Mouse (Mus musculus) neural tube, embryonic 13.5 days (tissue): ENCODE measurements around the gene Iqgap2. TPM values are rescaled to one million over a fixed set of nuclear protein-coding genes. Genes with fewer than 3 reads are reported as not detected.

Experiments
- ATAC-seq: fragments of 200-750 bp; cut with Nextera tagmentation; 2 replicates; pipeline ENCODE4 v1.8.0; 2017; ENCODE audit warnings: low read depth, mild to moderate bottlenecking, moderate TSS enrichment, moderate library complexity
- H3K27ac ChIP-seq: fragments of 300-500 bp; sonication (generic); replicated peaks from 2 replicates; pipeline ENCODE4 v1.5.1; 2015; ENCODE audit warnings: moderate library complexity, mild to moderate bottlenecking, inconsistent platforms
- H3K27me3 ChIP-seq: fragments of 300-500 bp; sonication (generic); 2 replicates; pipeline ENCODE4 v1.6.1; 2015; ENCODE audit warnings: mild to moderate bottlenecking, inconsistent platforms
- H3K36me3 ChIP-seq: fragments of 300-500 bp; sonication (generic); 2 replicates; pipeline ENCODE4 v1.6.1; 2015; ENCODE audit warnings: mild to moderate bottlenecking, inconsistent platforms
- H3K4me1 ChIP-seq: fragments of 300-500 bp; sonication (generic); replicated peaks from 2 replicates; pipeline ENCODE4 v1.6.1; 2015; ENCODE audit warnings: inconsistent platforms
- H3K4me2 ChIP-seq: fragments of 300-500 bp; sonication (generic); 2 replicates; pipeline ENCODE4 v1.6.1; 2015; ENCODE audit warnings: inconsistent platforms, mild to moderate bottlenecking, moderate library complexity
- H3K4me3 ChIP-seq: fragments of 300-500 bp; sonication (generic); 2 replicates; pipeline ENCODE4 v1.5.1; 2015; ENCODE audit warnings: mild to moderate bottlenecking, inconsistent platforms
- H3K9ac ChIP-seq: fragments of 300-500 bp; sonication (generic); 2 replicates; pipeline ENCODE4 v1.6.1; 2015; ENCODE audit warnings: moderate library complexity, mild to moderate bottlenecking, inconsistent platforms
- H3K9me3 ChIP-seq: fragments of 300-500 bp; sonication (generic); 2 replicates; pipeline ENCODE4 v1.6.1; 2016; ENCODE audit warnings: inconsistent platforms
- WGBS: fragments of 180-500 bp; shearing (Covaris S2); methylation state at CpG from one replicate; pipeline ENCODE4 v1.1.7; 2015; 5-methylcytosine and 5-hydroxymethylcytosine counted together
- polyA plus RNA-seq: library from polyadenylated mRNA; unstranded; fragments of >200 nt; fragmentation: Nextera tagmentation; extraction: Ambion mirVana; gene quantifications from 2 replicates; pipeline ENCODE4 v1.2.1, GENCODE M21; 2015

Iqgap2 gene
- polyA plus RNA-seq, 1 experiment from 2014 or later, result 2.7 TPM

- Histone ChIP-seq H3K27me3 (no peaks in the 10 kb centered on the region), H3K4me3 (no peak overlapping the region)
These were observed 257.3 kb downstream of the Iqgap2 start for GRCm38 (mm10) chr13:95634451-95634850.

GRCm38 (mm10) chr13:95633384-95633783 lies 258.3 kb downstream of the Iqgap2 start:
- Histone ChIP-seq H3K27me3 (no peaks in the 10 kb centered on the region), H3K27ac (no peak overlapping the region), H3K4me2 (no peak overlapping the region), H3K9ac (no peak overlapping the region), H3K9me3 (no peaks in the 10 kb centered on the region), H3K4me3 (no peak overlapping the region), H3K4me1 (peaks cover 9% of the 10 kb centered on the region; the same call in 1 of the 2 replicates), H3K36me3 (no peaks in the 10 kb centered on the region)
- ATAC-seq, result no peak
- WGBS, result 75% methylated on average over 2 of the region's 2 CpGs

More at GRCm38 (mm10) chr13:95634451-95634850, 257.3 kb downstream of the Iqgap2 start:
- H3K4me2 ChIP-seq, result no peak overlapping the region
- H3K9me3 ChIP-seq, result no peaks in the 10 kb centered on the region
- H3K36me3 ChIP-seq, result no peaks in the 10 kb centered on the region
- WGBS, result 12% methylated on average over 2 of the region's 2 CpGs
- no peak overlapping the region for H3K27ac ChIP-seq
- H3K9ac ChIP-seq, result no peak overlapping the region
- no peak for ATAC-seq
- peaks cover 19% of the 10 kb centered on the region for H3K4me1 ChIP-seq

GRCm38 (mm10) chr13:95632144-95632543 lies 259.6 kb downstream of the Iqgap2 start:
- no peak overlapping the region for H3K27ac ChIP-seq

GRCm38 (mm10) chr13:95630747-95631146 lies 261.0 kb downstream of the Iqgap2 start:
- H3K9me3 ChIP-seq, result no peaks in the 10 kb centered on the region
- 80% methylated on average over 2 of the region's 2 CpGs for WGBS
- no peaks in the 10 kb centered on the region for H3K27me3 ChIP-seq
- H3K4me3 ChIP-seq, result no peak overlapping the region
- no peak overlapping the region for H3K9ac ChIP-seq
- no peaks in the 10 kb centered on the region for H3K36me3 ChIP-seq
- H3K4me1 ChIP-seq, result no peaks in the 10 kb centered on the region
- H3K27ac ChIP-seq, result no peak overlapping the region
- no peak for ATAC-seq
- no peak overlapping the region for H3K4me2 ChIP-seq

More at GRCm38 (mm10) chr13:95632144-95632543, 259.6 kb downstream of the Iqgap2 start:
- H3K36me3 ChIP-seq, result no peaks in the 10 kb centered on the region
- H3K4me1 ChIP-seq, result no peaks in the 10 kb centered on the region; the same call in 1 of the 2 replicates
- H3K27me3 ChIP-seq, result no peaks in the 10 kb centered on the region
- 91% methylated on average over 6 of the region's 6 CpGs for WGBS
- no peak overlapping the region for H3K9ac ChIP-seq
- H3K4me3 ChIP-seq, result no peak overlapping the region
- no peak for ATAC-seq
- H3K4me2 ChIP-seq, result no peak overlapping the region
- H3K9me3 ChIP-seq, result no peaks in the 10 kb centered on the region

- ATAC-seq, result no peak
- Histone ChIP-seq H3K27ac (no peak overlapping the region), H3K4me3 (no peak overlapping the region), H3K36me3 (no peaks in the 10 kb centered on the region), H3K4me1 (no peaks in the 10 kb centered on the region), H3K9ac (no peak overlapping the region), H3K27me3 (no peaks in the 10 kb centered on the region), H3K4me2 (no peak overlapping the region), H3K9me3 (no peaks in the 10 kb centered on the region)
- WGBS, result 89% methylated on average over 10 of the region's 10 CpGs
These were observed 262.0 kb downstream of the Iqgap2 start for GRCm38 (mm10) chr13:95629751-95630150.

- Histone ChIP-seq H3K9ac (no peak overlapping the region), H3K27ac (no peak overlapping the region), H3K4me1 (no peaks in the 10 kb centered on the region), H3K27me3 (no peaks in the 10 kb centered on the region), H3K4me3 (no peak overlapping the region), H3K4me2 (no peak overlapping the region), H3K36me3 (no peaks in the 10 kb centered on the region), H3K9me3 (no peaks in the 10 kb centered on the region)
- WGBS, result 73% methylated on average over 7 of the region's 7 CpGs
- no peak for ATAC-seq
These were observed 265.0 kb downstream of the Iqgap2 start for GRCm38 (mm10) chr13:95626696-95627095.

GRCm38 (mm10) chr13:95623042-95623441 lies 268.7 kb downstream of the Iqgap2 start:
- H3K4me2 ChIP-seq, result no peak overlapping the region
- H3K9me3 ChIP-seq, result no peaks in the 10 kb centered on the region
- no peak for ATAC-seq
- H3K27me3 ChIP-seq, result no peaks in the 10 kb centered on the region
- H3K27ac ChIP-seq, result no peak overlapping the region
- H3K4me3 ChIP-seq, result no peak overlapping the region
- H3K9ac ChIP-seq, result no peak overlapping the region
- WGBS, result 59% methylated on average over 3 of the region's 3 CpGs
- no peaks in the 10 kb centered on the region for H3K4me1 ChIP-seq
- H3K36me3 ChIP-seq, result no peaks in the 10 kb centered on the region

GRCm38 (mm10) chr13:95621563-95621962 lies 270.2 kb downstream of the Iqgap2 start:
- Histone ChIP-seq H3K4me1 (peaks cover 10% of the 10 kb centered on the region), H3K27me3 (no peaks in the 10 kb centered on the region), H3K4me3 (no peak overlapping the region), H3K4me2 (no peak overlapping the region), H3K36me3 (no peaks in the 10 kb centered on the region), H3K9ac (no peak overlapping the region), H3K27ac (no peak overlapping the region), H3K9me3 (no peaks in the 10 kb centered on the region)
- 87% methylated on average over 3 of the region's 3 CpGs for WGBS
- ATAC-seq, result no peak

GRCm38 (mm10) chr13:95618859-95619258 lies 272.9 kb downstream of the Iqgap2 start:
- no peaks in the 10 kb centered on the region for H3K27me3 ChIP-seq
- WGBS, result 6% methylated on average over 13 of the region's 13 CpGs
- peak overlapping the region; percentile 80 for H3K9ac ChIP-seq
- ATAC-seq, result 0 out of 2 replicates have a peak, but pooled peaks have one; percentile 20
- peak overlapping the region; percentile 77; the same call in 1 of the 2 replicates for H3K27ac ChIP-seq
- H3K4me2 ChIP-seq, result peak overlapping the region; percentile 73
- no peaks in the 10 kb centered on the region for H3K9me3 ChIP-seq
- H3K4me1 ChIP-seq, result peaks cover 35% of the 10 kb centered on the region
- H3K36me3 ChIP-seq, result no peaks in the 10 kb centered on the region
- peak overlapping the region; percentile 75 for H3K4me3 ChIP-seq

- no peaks in the 10 kb centered on the region for H3K27me3 ChIP-seq
- peak within 1 kb of the TSS; percentile 73 for H3K4me2 ChIP-seq
- WGBS, result 2% methylated on average over 42 of the region's 42 CpGs
- H3K36me3 ChIP-seq, result no peaks in the 10 kb centered on the region
- peak within 1 kb of the TSS; percentile 80 for H3K9ac ChIP-seq
- H3K4me3 ChIP-seq, result peak within 1 kb of the TSS; percentile 75
- H3K27ac ChIP-seq, result peak within 1 kb of the TSS; percentile 77
- H3K4me1 ChIP-seq, result peaks cover 35% of the 10 kb centered on the region
- H3K9me3 ChIP-seq, result no peaks in the 10 kb centered on the region
- ATAC-seq, result peak; percentile 94
These were observed 273.4 kb downstream of the Iqgap2 start, which contains the start of gene F2r for GRCm38 (mm10) chr13:95618309-95618712. F2r (minus strand) TSS chr13:95618487.

GRCm38 (mm10) chr13:95617671-95618171 lies 274.0 kb downstream of the Iqgap2 start:
- peak overlapping the region; percentile 73 for H3K4me2 ChIP-seq
- no peaks in the 10 kb centered on the region for H3K9me3 ChIP-seq
- H3K4me3 ChIP-seq, result peak overlapping the region; percentile 75
- peaks cover 35% of the 10 kb centered on the region for H3K4me1 ChIP-seq
- peak overlapping the region; percentile 80 for H3K9ac ChIP-seq
- no peaks in the 10 kb centered on the region for H3K36me3 ChIP-seq
- ATAC-seq, result peak; percentile 64
- peak overlapping the region; percentile 77 for H3K27ac ChIP-seq
- 0% methylated on average over 21 of the region's 21 CpGs for WGBS
- no peaks in the 10 kb centered on the region for H3K27me3 ChIP-seq

- 14% methylated on average over 17 of the region's 17 CpGs for WGBS
- Histone ChIP-seq H3K27ac (peak overlapping the region; percentile 77; the same call in 1 of the 2 replicates), H3K9ac (peak overlapping the region; percentile 80), H3K4me2 (peak overlapping the region; percentile 73), H3K4me3 (peak overlapping the region; percentile 75), H3K27me3 (no peaks in the 10 kb centered on the region), H3K4me1 (peaks cover 35% of the 10 kb centered on the region), H3K36me3 (peaks cover 1% of the 10 kb centered on the region), H3K9me3 (no peaks in the 10 kb centered on the region)
- no peak for ATAC-seq
These were observed 274.5 kb downstream of the Iqgap2 start for GRCm38 (mm10) chr13:95617082-95617670.
